Mouse (Mus musculus) kidney, adult 2 months (tissue): Measurements from ENCODE around the gene Dusp1.

Source experiments
- CTCF ChIP-seq: fragments of 200-500 bp; conservative IDR thresholded peaks from 2 replicates; pipeline ENCODE4 v1.5.1; 2011; ENCODE audit warnings: low read depth, mild to moderate bottlenecking, control low read depth, low read length, moderate library complexity, mixed read lengths; ENCODE audit not compliant: insufficient read depth, insufficient read length
- POLR2A ChIP-seq: fragments of 200-500 bp; IDR thresholded peaks from one replicate; pipeline ENCODE4 v1.6.1; 2011; ENCODE audit warnings: low read depth, low read length, control low read depth

GRCm38 (mm10) chr17:26530590-26531081 is 31.3 kb downstream of the Dusp1 start:
- TF ChIP-seq CTCF (no peak), POLR2A (no peak)
